In the genomic region with DNA sequence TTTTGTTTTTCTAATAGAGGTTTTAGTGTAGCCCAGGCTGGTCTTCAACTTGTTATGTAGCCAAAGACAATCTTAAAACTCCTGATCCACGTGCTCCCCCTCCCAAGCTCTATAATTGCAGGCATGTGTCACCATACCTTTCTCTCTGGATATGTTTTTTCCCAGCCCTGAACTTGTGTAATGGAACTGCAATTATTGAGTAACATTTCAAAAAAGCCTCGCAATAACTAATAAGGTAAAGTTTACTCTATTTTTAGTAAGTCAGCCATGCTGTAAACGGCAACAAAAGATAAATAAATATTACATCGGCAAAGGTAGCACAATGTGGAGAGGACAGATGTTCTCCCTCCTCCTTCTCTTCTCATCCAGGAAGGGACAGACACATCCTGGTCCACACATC, we compare ENCODE assay signal across 20 mouse cellular contexts. TPM values are rescaled to one million over a fixed set of nuclear protein-coding genes. Genes with fewer than 3 reads are reported as not detected.
A peak's percentile ranks its signal among the peaks of the same experiment; 100 is the strongest.
DNase-seq lines count a peak whose midpoint lies in the region; ATAC-seq and TF ChIP-seq lines count a peak whose summit lies in the region.
"Had no signal": no experiment of that assay in that cellular context is flagged by ENCODE, and none has a peak within 500 bp of the region (broad histone marks: within the 10 kb centered on the region; RNA-seq: fewer than 3 reads in every experiment).

No protein-coding gene starts in this region.

- no peaks in the 10 kb centered on the region for H3K36me3 ChIP-seq in liver, adult 2 months (ENCODE audit: control insufficient read depth, insufficient read depth, low read length)
- H3K36me3 ChIP-seq in liver, embryonic 11.5 days (ENCODE audit: control insufficient read depth, insufficient read depth, low read length): no peaks in the 10 kb centered on the region
- no peaks in the 10 kb centered on the region for H3K36me3 ChIP-seq in small intestine, adult 2 months (ENCODE audit: control insufficient read depth, insufficient read depth, low read length)
- H3K36me3 ChIP-seq: forebrain, embryonic 10.5 days; heart, embryonic 12.5 days; heart, embryonic 15.5 days; hindbrain, embryonic 10.5 days; hindbrain, embryonic 13.5 days had no signal

- DNase-seq in liver, adult 2 months (ENCODE audit: extremely low read depth, low read depth, low spot score): peak; percentile 86
- no peak for DNase-seq in liver, embryonic 11.5 days (ENCODE audit: low spot score)
- DNase-seq in NIH3T3 (ENCODE audit: low read depth) (peak; percentile 44), adipocyte (ENCODE audit: low spot score) (peak; percentile 78)
- no peak for DNase-seq in cerebellum, adult 9-10 months
- DNase-seq: cerebellum, adult 11 months; cerebellum, adult 2 months; cerebellum, postnatal 10 days; heart, postnatal 10 days; heart, postnatal 36 days had no signal

- H3K9me3 ChIP-seq in liver, embryonic 11.5 days (ENCODE audit: control insufficient read depth, low read length): no peaks in the 10 kb centered on the region
- H3K9me3 ChIP-seq: forebrain, embryonic 10.5 days; forebrain, embryonic 13.5 days; heart, embryonic 12.5 days; heart, embryonic 15.5 days; hindbrain, embryonic 10.5 days; hindbrain, embryonic 13.5 days had no signal

- no peak overlapping the region for H3K4me3 ChIP-seq in liver, adult 2 months (ENCODE audit: insufficient read depth, low read depth, low read length)
- H3K4me3 ChIP-seq in liver, embryonic 11.5 days (ENCODE audit: low read depth, low read length): no peak overlapping the region
- no peak overlapping the region for H3K4me3 ChIP-seq in small intestine, adult 2 months (ENCODE audit: low read depth, low read length)
- H3K4me3 ChIP-seq: forebrain, embryonic 10.5 days; forebrain, embryonic 13.5 days; heart, embryonic 12.5 days; heart, embryonic 15.5 days; hindbrain, embryonic 10.5 days; hindbrain, embryonic 13.5 days had no signal

- no peak for TF ChIP-seq POLR2A in liver, adult 2 months (IDR thresholded peaks at IDR 0.05; ENCODE audit: extremely low read depth, insufficient read depth, low read length)
- TF ChIP-seq POLR2A in small intestine, adult 2 months (IDR thresholded peaks at IDR 0.05; ENCODE audit: low read depth, low read length): no peak

- no peak overlapping the region for H3K4me2 ChIP-seq in liver, embryonic 11.5 days
- H3K4me2 ChIP-seq: forebrain, embryonic 13.5 days; heart, embryonic 12.5 days; heart, embryonic 15.5 days; hindbrain, embryonic 13.5 days had no signal

- H3K27ac ChIP-seq in liver, adult 2 months (replicated peaks; ENCODE audit: insufficient read depth, low read depth, low read length): peak overlapping the region; percentile 98
- H3K27ac ChIP-seq in liver, embryonic 11.5 days (ENCODE audit: low read depth, low read length): no peak overlapping the region
- H3K27ac ChIP-seq in small intestine, adult 2 months (ENCODE audit: insufficient read depth, low read depth, low read length): peak overlapping the region; percentile 35
- H3K27ac ChIP-seq: forebrain, embryonic 10.5 days; forebrain, embryonic 13.5 days; heart, embryonic 15.5 days; hindbrain, embryonic 10.5 days; hindbrain, embryonic 13.5 days had no signal

- H3K27me3 ChIP-seq in liver, adult 2 months (ENCODE audit: control insufficient read depth, insufficient read depth, low read length): no peaks in the 10 kb centered on the region
- no peaks in the 10 kb centered on the region for H3K27me3 ChIP-seq in liver, embryonic 11.5 days (replicated peaks; ENCODE audit: control insufficient read depth, insufficient read depth, low read length)
- H3K27me3 ChIP-seq in small intestine, adult 2 months (ENCODE audit: control insufficient read depth, insufficient read depth, low read length): no peaks in the 10 kb centered on the region
- H3K27me3 ChIP-seq: forebrain, embryonic 13.5 days; heart, embryonic 12.5 days; heart, embryonic 15.5 days; hindbrain, embryonic 13.5 days had no signal

- H3K79me2 ChIP-seq in liver, adult 2 months (ENCODE audit: control insufficient read depth, insufficient read depth, low read length): peaks cover 29% of the 10 kb centered on the region

- no peak for TF ChIP-seq CTCF in liver, adult 2 months (IDR thresholded peaks at IDR 0.05; ENCODE audit: low read depth, low read length)
- no peak for TF ChIP-seq CTCF in small intestine, adult 2 months (IDR thresholded peaks at IDR 0.05; ENCODE audit: extremely low read depth, insufficient read length, insufficient replicate concordance, low read depth, low read length)

- H3K9ac ChIP-seq in liver, adult 2 months (ENCODE audit: low read depth, low read length): 0 out of 2 replicates have a peak overlapping the region, but pooled peaks have one; percentile 29
- H3K9ac ChIP-seq in liver, embryonic 11.5 days (ENCODE audit: low read depth, low read length): no peak overlapping the region
- H3K9ac ChIP-seq: forebrain, embryonic 13.5 days; heart, embryonic 12.5 days; heart, embryonic 15.5 days; hindbrain, embryonic 13.5 days had no signal

- 17% methylated on average over 4 of the region's 4 CpGs for WGBS in liver, adult 2 months
- 83% methylated on average over 4 of the region's 4 CpGs for WGBS in liver, embryonic 11.5 days
- 29% methylated on average over 4 of the region's 4 CpGs for WGBS in small intestine, adult 2 months

- no peak for ATAC-seq in liver, embryonic 11.5 days (replicated peaks; ENCODE audit: low FRiP score)
- ATAC-seq: activated CD4-positive, CD25-positive, alpha-beta regulatory T cell, adult 4 months; forebrain, embryonic 13.5 days; forebrain, embryonic 16.5 days; hindbrain, embryonic 16.5 days had no signal

- H3K4me1 ChIP-seq in liver, adult 2 months (ENCODE audit: control insufficient read depth, insufficient read depth, low read length): peaks cover 50% of the 10 kb centered on the region
- H3K4me1 ChIP-seq in liver, embryonic 11.5 days (replicated peaks; ENCODE audit: control insufficient read depth, insufficient read depth, low read length): 0 out of 2 replicates have a peak, but pooled peaks cover 3% of the 10 kb centered on the region
- H3K4me1 ChIP-seq in small intestine, adult 2 months (ENCODE audit: control insufficient read depth, insufficient read depth, insufficient read length, low read length): peaks cover 48% of the 10 kb centered on the region

RNA-seq across cellular contexts. Expression of gene Smurf1, which starts 21.3 kb away (rescaled TPM):
- 5.2 and 6.0 TPM in 2 replicates for total RNA-seq in liver, adult 2 months (2014; rRNA removed)
- polyA plus RNA-seq in liver, adult 2 months (2012; rRNA removed): 6.7 and 8.6 TPM in 2 replicates
- polyA plus RNA-seq in liver, embryonic 11.5 days (2014; fragmentation: Nextera tagmentation; extraction: Ambion mirVana): 8.6 and 9.2 TPM in 2 replicates
- 12.0 and 19.5 TPM in 2 replicates for polyA plus RNA-seq in small intestine, adult 2 months (2012; rRNA removed)

Comparison
In these comparisons a context has a peak if more than half of its experiments do, and no peak if none do; other contexts are left out.
1. DNase-seq: peak in liver, adult 2 months (single experiment), NIH3T3 (single experiment) and adipocyte (single experiment); none in liver, embryonic 11.5 days (single experiment) and cerebellum, adult 9-10 months (single experiment).